Mouse (Mus musculus) spleen, adult 2 months (tissue): ENCODE measurements at regions not wholly inside any gene's neighbourhood (a gene's known extent, or its start where the extent isn't known, plus 50 kb on each side); places are given as distances from the start of the nearest gene placed in this dataset.

Experiments used
- DNase-seq, 2 experiments: peaks; one replicate each; pipeline versions ENCODE4 v3.0.0 to v3.0.0-alpha.2; 2012 to 2021; ENCODE audit warnings: low spot score in 2 of 2, low read depth in 1 of 2
- H3K27ac ChIP-seq: fragments of 200-500 bp; 2 replicates; pipeline ENCODE4 v1.5.1; 2012; ENCODE audit warnings: low read length, inconsistent platforms; ENCODE audit not compliant: insufficient read depth
- H3K27me3 ChIP-seq: fragments of 200-500 bp; 2 replicates; pipeline ENCODE4 v1.6.1; 2012; ENCODE audit warnings: mild to moderate bottlenecking, moderate library complexity, low read length, inconsistent platforms; ENCODE audit not compliant: control insufficient read depth, insufficient read depth
- H3K36me3 ChIP-seq: fragments of 200-500 bp; 2 replicates; pipeline ENCODE4 v1.6.1; 2012; ENCODE audit warnings: mild to moderate bottlenecking, low read length, inconsistent platforms; ENCODE audit not compliant: control insufficient read depth, insufficient read depth
- H3K4me1 ChIP-seq: fragments of 200-500 bp; 2 replicates; pipeline ENCODE4 v1.6.1; 2011; ENCODE audit warnings: inconsistent platforms; ENCODE audit not compliant: control insufficient read depth, insufficient read depth, insufficient read length
- H3K4me3 ChIP-seq: fragments of 200-500 bp; 2 replicates; pipeline ENCODE4 v1.5.1; 2011; ENCODE audit warnings: mild to moderate bottlenecking, inconsistent platforms; ENCODE audit not compliant: insufficient read depth, insufficient read length; ENCODE audit errors: extremely low read depth
- CTCF ChIP-seq: fragments of 200-500 bp; IDR thresholded peaks from 2 replicates; pipeline ENCODE4 v1.5.1; 2011; ENCODE audit warnings: mild to moderate bottlenecking, inconsistent platforms; ENCODE audit not compliant: insufficient read depth, insufficient read length, insufficient replicate concordance; ENCODE audit errors: extremely low read depth
- POLR2A ChIP-seq: fragments of 200-500 bp; IDR thresholded peaks from 2 replicates; pipeline ENCODE4 v1.6.1; 2011; ENCODE audit warnings: low read depth, low read length, inconsistent platforms
- WGBS: fragments of 180-500 bp; shearing (Covaris S2); methylation state at CpG from one replicate; pipeline ENCODE4 v1.1.7; 2018; 5-methylcytosine and 5-hydroxymethylcytosine counted together

GRCm38 (mm10) chr15:37154934-37155333 is 147.4 kb upstream of the Zfp706 start:
- DNase-seq, result no peak
- Histone ChIP-seq H3K4me3 (no peak overlapping the region), H3K27me3 (no peaks in the 10 kb centered on the region), H3K36me3 (no peaks in the 10 kb centered on the region), H3K27ac (no peak overlapping the region), H3K4me1 (no peaks in the 10 kb centered on the region)
- WGBS, result 89% methylated on average over 4 of the region's 4 CpGs
- no peak for TF ChIP-seq POLR2A
- no peak for TF ChIP-seq CTCF

- Histone ChIP-seq H3K27ac (no peak overlapping the region), H3K4me3 (no peak overlapping the region), H3K4me1 (no peaks in the 10 kb centered on the region), H3K27me3 (no peaks in the 10 kb centered on the region), H3K36me3 (no peaks in the 10 kb centered on the region)
- DNase-seq, result no peak
- TF ChIP-seq CTCF (no peak), POLR2A (no peak)
- 90% methylated on average over 6 of the region's 6 CpGs for WGBS
These were observed 145.6 kb upstream of the Zfp706 start for GRCm38 (mm10) chr15:37153177-37153576.

- Histone ChIP-seq H3K27ac (peak overlapping the region; percentile 64), H3K4me1 (peaks cover 5% of the 10 kb centered on the region; the same call in 1 of the 2 replicates)
- WGBS, result 14% methylated on average over 35 of the region's 35 CpGs
These were observed 128.1 kb upstream of the Zfp706 start for GRCm38 (mm10) chr15:37135590-37136164.

GRCm38 (mm10) chr15:37134913-37135589 is 127.5 kb upstream of the Zfp706 start:
- H3K4me1 ChIP-seq, result peaks cover 5% of the 10 kb centered on the region; the same call in 1 of the 2 replicates
- DNase-seq, result no peak
- 51% methylated on average over 20 of the region's 20 CpGs for WGBS
- peak overlapping the region; percentile 70; the same call in 1 of the 2 replicates for H3K4me3 ChIP-seq
- H3K36me3 ChIP-seq, result no peaks in the 10 kb centered on the region
- no peaks in the 10 kb centered on the region for H3K27me3 ChIP-seq
- H3K27ac ChIP-seq, result peak overlapping the region; percentile 64
- TF ChIP-seq POLR2A, result no peak
- no peak for TF ChIP-seq CTCF

More at GRCm38 (mm10) chr15:37135590-37136164, 128.1 kb upstream of the Zfp706 start:
- H3K4me3 ChIP-seq, result peak overlapping the region; percentile 70
- TF ChIP-seq CTCF (no peak), POLR2A (no peak)
- no peaks in the 10 kb centered on the region for H3K36me3 ChIP-seq
- DNase-seq, result peak; percentile 10 to 17
- H3K27me3 ChIP-seq, result no peaks in the 10 kb centered on the region

- TF ChIP-seq CTCF, result no peak
- no peak for TF ChIP-seq POLR2A
- WGBS, result 84% methylated on average over 4 of the region's 4 CpGs
- Histone ChIP-seq H3K27ac (no peak overlapping the region), H3K4me1 (peaks cover 5% of the 10 kb centered on the region; the same call in 1 of the 2 replicates), H3K4me3 (no peak overlapping the region), H3K36me3 (no peaks in the 10 kb centered on the region), H3K27me3 (no peaks in the 10 kb centered on the region)
- DNase-seq, result no peak
These were observed 126.8 kb upstream of the Zfp706 start for GRCm38 (mm10) chr15:37134386-37134785.

GRCm38 (mm10) chr15:37133916-37134315 is 126.3 kb upstream of the Zfp706 start:
- Histone ChIP-seq H3K27me3 (no peaks in the 10 kb centered on the region), H3K36me3 (no peaks in the 10 kb centered on the region), H3K27ac (no peak overlapping the region), H3K4me1 (peaks cover 5% of the 10 kb centered on the region; the same call in 1 of the 2 replicates), H3K4me3 (no peak overlapping the region)
- no peak for DNase-seq
- TF ChIP-seq CTCF (no peak), POLR2A (no peak)
- 79% methylated on average over 5 of the region's 5 CpGs for WGBS

GRCm38 (mm10) chr15:37127681-37128080 is 120.1 kb upstream of the Zfp706 start:
- WGBS, result 93% methylated on average over 7 of the region's 7 CpGs
- no peaks in the 10 kb centered on the region for H3K4me1 ChIP-seq
- H3K27me3 ChIP-seq, result no peaks in the 10 kb centered on the region
- H3K4me3 ChIP-seq, result no peak overlapping the region
- no peak for DNase-seq
- no peak overlapping the region for H3K27ac ChIP-seq
- H3K36me3 ChIP-seq, result no peaks in the 10 kb centered on the region
- TF ChIP-seq CTCF, result no peak
- no peak for TF ChIP-seq POLR2A
